Mouse (Mus musculus) kidney, adult 2 months (tissue): ENCODE measurements around the gene Cd40. TPM values are rescaled to one million over a fixed set of nuclear protein-coding genes. Genes with fewer than 3 reads are reported as not detected.
A peak's percentile ranks its signal among the peaks of the same experiment; 100 is the strongest.

ENCODE experiments used
- DNase-seq: peaks from one replicate; pipeline ENCODE4 v3.0.0; 2021
- H3K27ac ChIP-seq: fragments of 200-500 bp; 2 replicates; pipeline ENCODE4 v1.5.1; 2012; ENCODE audit warnings: low read depth, low read length, control low read depth, inconsistent platforms; ENCODE audit not compliant: insufficient read depth
- H3K27me3 ChIP-seq: fragments of 200-500 bp; replicated peaks from 2 replicates; pipeline ENCODE4 v1.6.1; 2012; ENCODE audit warnings: mild to moderate bottlenecking, moderate library complexity, low read length, inconsistent platforms; ENCODE audit not compliant: control insufficient read depth, insufficient read depth
- H3K36me3 ChIP-seq: fragments of 200-500 bp; 2 replicates; pipeline ENCODE4 v1.6.1; 2012; ENCODE audit warnings: mild to moderate bottlenecking, moderate library complexity, low read length, inconsistent platforms; ENCODE audit not compliant: control insufficient read depth, insufficient read depth
- H3K4me1 ChIP-seq: fragments of 200-500 bp; 2 replicates; pipeline ENCODE4 v1.6.1; 2011; ENCODE audit warnings: low read length; ENCODE audit not compliant: control insufficient read depth, insufficient read depth
- H3K4me3 ChIP-seq: fragments of 200-500 bp; 2 replicates; pipeline ENCODE4 v1.5.1; 2011; ENCODE audit warnings: mild to moderate bottlenecking, low read depth, low read length, control low read depth; ENCODE audit not compliant: insufficient read depth
- CTCF ChIP-seq: fragments of 200-500 bp; conservative IDR thresholded peaks from 2 replicates; pipeline ENCODE4 v1.5.1; 2011; ENCODE audit warnings: low read depth, mild to moderate bottlenecking, control low read depth, low read length, moderate library complexity, mixed read lengths; ENCODE audit not compliant: insufficient read depth, insufficient read length
- POLR2A ChIP-seq: fragments of 200-500 bp; IDR thresholded peaks from one replicate; pipeline ENCODE4 v1.6.1; 2011; ENCODE audit warnings: low read depth, low read length, control low read depth
- WGBS: fragments of 180-500 bp; shearing (Covaris S2); methylation state at CpG from one replicate; pipeline ENCODE4 v1.1.7; 2018; 5-methylcytosine and 5-hydroxymethylcytosine counted together
- polyA plus RNA-seq: library from polyadenylated mRNA; depleted of rRNA; stranded (reverse); fragments of >200 nt; gene quantifications from 2 replicates; pipeline ENCODE4 v1.2.3, GENCODE M21; 2012; rRNA removed

Cd40 gene
- 6.1 and 11.2 TPM in 2 replicates for polyA plus RNA-seq

GRCm38 (mm10) chr2:165054888-165055852, at the start of gene Cd40:
Gene Cd40 (plus strand): TSS chr2:165055627.
- peak; percentile 34 for TF ChIP-seq POLR2A
- no peak for TF ChIP-seq CTCF
- peak; percentile 88 for DNase-seq
- Histone ChIP-seq H3K36me3 (no peaks in the 10 kb centered on the region), H3K27me3 (no peaks in the 10 kb centered on the region), H3K4me1 (no peaks in the 10 kb centered on the region), H3K4me3 (peak within 1 kb of the TSS; percentile 48), H3K27ac (peak within 1 kb of the TSS; percentile 42; the same call in 1 of the 2 replicates)
- WGBS: 11% methylated on average over 25 of the region's 25 CpGs

GRCm38 (mm10) chr2:165006813-165007212, 48.6 kb upstream of the Cd40 start:
- no peak for DNase-seq
- 93% methylated on average over 4 of the region's 4 CpGs for WGBS
- Histone ChIP-seq H3K27ac (no peak overlapping the region), H3K4me1 (peaks cover 2% of the 10 kb centered on the region; the same call in 1 of the 2 replicates), H3K4me3 (no peak overlapping the region), H3K27me3 (no peaks in the 10 kb centered on the region), H3K36me3 (peaks cover 3% of the 10 kb centered on the region)
- no peak for TF ChIP-seq CTCF
- TF ChIP-seq POLR2A: no peak

- Histone ChIP-seq H3K27me3 (no peaks in the 10 kb centered on the region), H3K4me1 (peaks cover 2% of the 10 kb centered on the region; the same call in 1 of the 2 replicates), H3K4me3 (no peak overlapping the region), H3K36me3 (peaks cover 6% of the 10 kb centered on the region), H3K27ac (no peak overlapping the region)
- WGBS: 94% methylated on average over 1 of the region's 1 CpGs
- DNase-seq: peak; percentile 64
- TF ChIP-seq POLR2A (no peak), CTCF (no peak)
Measured at GRCm38 (mm10) chr2:165007986-165008385, 47.4 kb upstream of the Cd40 start.

GRCm38 (mm10) chr2:165009161-165009560, 46.3 kb upstream of the Cd40 start:
- TF ChIP-seq CTCF: no peak
- no peak for TF ChIP-seq POLR2A
- H3K36me3 ChIP-seq: peaks cover 6% of the 10 kb centered on the region
- WGBS: 95% methylated on average over 14 of the region's 14 CpGs

GRCm38 (mm10) chr2:165009581-165009980, 45.8 kb upstream of the Cd40 start:
- TF ChIP-seq POLR2A (no peak), CTCF (no peak)
- H3K4me3 ChIP-seq: no peak overlapping the region
- H3K36me3 ChIP-seq: peaks cover 6% of the 10 kb centered on the region
- DNase-seq: peak; percentile 87
- H3K27me3 ChIP-seq: no peaks in the 10 kb centered on the region
- H3K27ac ChIP-seq: no peak overlapping the region
- 50% methylated on average over 2 of the region's 2 CpGs for WGBS
- peaks cover 2% of the 10 kb centered on the region; the same call in 1 of the 2 replicates for H3K4me1 ChIP-seq

More at GRCm38 (mm10) chr2:165009161-165009560, 46.3 kb upstream of the Cd40 start:
- H3K4me3 ChIP-seq: no peak overlapping the region
- H3K4me1 ChIP-seq: peaks cover 2% of the 10 kb centered on the region; the same call in 1 of the 2 replicates
- H3K27me3 ChIP-seq: no peaks in the 10 kb centered on the region
- no peak for DNase-seq
- H3K27ac ChIP-seq: no peak overlapping the region

- no peaks in the 10 kb centered on the region for H3K27me3 ChIP-seq
- peaks cover 6% of the 10 kb centered on the region for H3K36me3 ChIP-seq
- TF ChIP-seq CTCF (no peak), POLR2A (no peak)
- no peak overlapping the region for H3K4me3 ChIP-seq
- 56% methylated on average over 10 of the region's 10 CpGs for WGBS
- peak; percentile 33 for DNase-seq
- H3K4me1 ChIP-seq: no peaks in the 10 kb centered on the region; the same call in 1 of the 2 replicates
- H3K27ac ChIP-seq: no peak overlapping the region
Measured at GRCm38 (mm10) chr2:165010351-165010750, 45.1 kb upstream of the Cd40 start.

GRCm38 (mm10) chr2:165014935-165015334, 40.5 kb upstream of the Cd40 start:
- Histone ChIP-seq H3K27ac (no peak overlapping the region), H3K36me3 (peaks cover 3% of the 10 kb centered on the region; the same call in 1 of the 2 replicates), H3K4me1 (no peaks in the 10 kb centered on the region; the same call in 1 of the 2 replicates), H3K4me3 (no peak overlapping the region), H3K27me3 (no peaks in the 10 kb centered on the region)
- WGBS: 90% methylated on average over 5 of the region's 5 CpGs
- TF ChIP-seq CTCF (no peak), POLR2A (no peak)
- no peak for DNase-seq
